Mouse (Mus musculus) heart, adult 18-20 months (tissue): ENCODE measurements at regions not wholly inside any gene's neighbourhood (a gene's known extent, or its start where the extent isn't known, plus 50 kb on each side); places are given as distances from the start of the nearest gene placed in this dataset.

Experiments
- DNase-seq, 2 experiments: peaks; one replicate each; pipeline ENCODE4 v3.0.0; 2021 to 2022; ENCODE audit warnings: mixed read lengths in 1 of 2

GRCm38 (mm10) chr2:103848923-103849700, 51.7 kb upstream of the Caprin1 start:
- DNase-seq, result peak; percentile 40 to 78

- peak in 1 of 2 experiments; percentile 12 for DNase-seq
Measured at GRCm38 (mm10) chr2:103849766-103850530, 52.5 kb upstream of the Caprin1 start.

GRCm38 (mm10) chr2:103850531-103850816, 53.0 kb upstream of the Caprin1 start:
- DNase-seq, result peak in 1 of 2 experiments; percentile 19

GRCm38 (mm10) chr2:103851171-103851570, 53.7 kb upstream of the Caprin1 start:
- DNase-seq, result peak; percentile 52 to 79

- DNase-seq, result no peak
Measured at GRCm38 (mm10) chr2:103861226-103861625, 63.8 kb upstream of the Caprin1 start.

- DNase-seq, result no peak
Measured at GRCm38 (mm10) chr2:103864254-103864653, 66.8 kb upstream of the Caprin1 start.

GRCm38 (mm10) chr2:103865319-103866171, 68.1 kb upstream of the Caprin1 start:
- peak; percentile 28 to 78 for DNase-seq

- no peak for DNase-seq
Measured at GRCm38 (mm10) chr2:103867241-103867957, 70.0 kb upstream of the Caprin1 start.

- no peak for DNase-seq
Measured at GRCm38 (mm10) chr2:103867958-103868330, 70.5 kb upstream of the Caprin1 start.

GRCm38 (mm10) chr2:103868655-103869054, 71.2 kb upstream of the Caprin1 start:
- DNase-seq, result no peak

- peak; percentile 84 to 89 for DNase-seq
Measured at GRCm38 (mm10) chr2:103871522-103872276, 74.2 kb upstream of the Caprin1 start.

GRCm38 (mm10) chr2:103872277-103872636, 74.8 kb upstream of the Caprin1 start:
- DNase-seq, result no peak

GRCm38 (mm10) chr2:103873381-103873780, 75.9 kb upstream of the Caprin1 start:
- no peak for DNase-seq

GRCm38 (mm10) chr2:103874466-103874865, 77.0 kb upstream of the Caprin1 start:
- DNase-seq, result no peak

- DNase-seq, result no peak
Measured at GRCm38 (mm10) chr2:103875754-103876153, 78.3 kb upstream of the Caprin1 start.

- no peak for DNase-seq
Measured at GRCm38 (mm10) chr2:103876236-103876635, 78.8 kb upstream of the Caprin1 start.

- DNase-seq, result peak in 1 of 2 experiments; percentile 42
Measured at GRCm38 (mm10) chr2:103881026-103881763, 76.6 kb upstream of the Lmo2 start.

- DNase-seq, result no peak
Measured at GRCm38 (mm10) chr2:103884926-103885325, 72.9 kb upstream of the Lmo2 start.

GRCm38 (mm10) chr2:103888023-103888422, 69.8 kb upstream of the Lmo2 start:
- DNase-seq, result no peak

GRCm38 (mm10) chr2:103891240-103891767, 66.5 kb upstream of the Lmo2 start:
- DNase-seq, result no peak
